Mouse (Mus musculus): ENCODE measurements around the gene Carhsp1.

Gene Carhsp1

GRCm38 (mm10) chr16:8637217-8638051 lies 34.5 kb downstream of the Carhsp1 start, which contains the start of the genes Pmm2 and Tmem186:
TSS of gene Pmm2 (plus strand) at chr16:8637674.
TSS of gene Tmem186 (minus strand) at chr16:8637712.
- DNase-seq: peak; percentile 92

- DNase-seq: no peak
These were observed 35.1 kb downstream of the Carhsp1 start for GRCm38 (mm10) chr16:8636867-8637216.

GRCm38 (mm10) chr16:8631428-8631827 lies 40.5 kb downstream of the Carhsp1 start:
- no peak for DNase-seq

- DNase-seq: no peak
These were observed 41.5 kb downstream of the Carhsp1 start for GRCm38 (mm10) chr16:8630419-8630818.

GRCm38 (mm10) chr16:8620315-8621115 lies 51.4 kb downstream of the Carhsp1 start:
- peak; percentile 12 for DNase-seq

GRCm38 (mm10) chr16:8619659-8620314 lies 52.2 kb downstream of the Carhsp1 start:
- DNase-seq: no peak

GRCm38 (mm10) chr16:8613447-8613846 lies 58.5 kb downstream of the Carhsp1 start:
- DNase-seq: no peak

- no peak for DNase-seq
These were observed 58.9 kb downstream of the Carhsp1 start for GRCm38 (mm10) chr16:8613039-8613438.

GRCm38 (mm10) chr16:8612214-8613005 lies 59.5 kb downstream of the Carhsp1 start:
- DNase-seq: no peak

- no peak for DNase-seq
These were observed 61.6 kb downstream of the Carhsp1 start for GRCm38 (mm10) chr16:8610397-8610796.

All from kidney, postnatal 14 days (tissue).